Mouse (Mus musculus) CH12.LX (cell line): ENCODE data around the gene Adgrg1.

Experiments used
- CTCF ChIP-seq, 2 experiments: IDR thresholded peaks in 1 of 2; conservative IDR thresholded peaks in 1 of 2; 2 replicates each; pipeline ENCODE4 v1.5.1; 2011 to 2012; ENCODE audit warnings: low read depth in 2 of 2, low read length in 2 of 2, improper control_type of control experiment in 1 of 2, inconsistent platforms in 1 of 2, mild to moderate bottlenecking in 1 of 2, moderate library complexity in 1 of 2
- EP300 ChIP-seq: IDR thresholded peaks from 2 replicates; pipeline ENCODE4 v1.6.1; 2011; ENCODE audit warnings: low read length, improper control_type of control experiment
- MAFK ChIP-seq: IDR thresholded peaks from 2 replicates; pipeline ENCODE4 v1.6.1; 2011; ENCODE audit warnings: low read length, improper control_type of control experiment; ENCODE audit not compliant: insufficient replicate concordance
- POLR2A ChIP-seq: IDR thresholded peaks from 2 replicates; pipeline ENCODE4 v1.6.1; 2011; ENCODE audit warnings: low read depth, mild to moderate bottlenecking, improper control_type of control experiment, low read length
- RAD21 ChIP-seq: IDR thresholded peaks from 2 replicates; pipeline ENCODE4 v1.6.1; 2011; ENCODE audit warnings: low read depth, mild to moderate bottlenecking, low read length, improper control_type of control experiment, moderate library complexity

GRCm38 (mm10) chr8:95025421-95025820 lies 50.9 kb downstream of the Adgrg1 start:
- TF ChIP-seq CTCF (conservative IDR thresholded peaks at IDR 0.05 in 1 of 2, IDR thresholded peaks at IDR 0.05 in 1 of 2; ENCODE audit: low read depth in 2 of 2, low read length in 2 of 2) (peak; percentile 53 to 58), EP300 (no peak), RAD21 (peak; percentile 49), POLR2A (no peak), MAFK (no peak)
